Mouse (Mus musculus) embryonic facial prominence, embryonic 13.5 days (tissue): ENCODE results near the gene Gm5269. TPM values are rescaled to one million over a fixed set of nuclear protein-coding genes. Genes with fewer than 3 reads are reported as not detected.
A peak's percentile ranks its signal among the peaks of the same experiment; 100 is the strongest.

Experiments
- ATAC-seq: fragments of 200-750 bp; cut with Nextera tagmentation; 2 replicates; pipeline ENCODE4 v1.8.0; 2017; ENCODE audit warnings: low read depth; ENCODE audit not compliant: insufficient number of reproducible peaks, insufficient read depth, low FRiP score, low TSS enrichment
- H3K27ac ChIP-seq: fragments of 300-500 bp; sonication (generic); 2 replicates; pipeline ENCODE4 v1.5.1; 2015; ENCODE audit warnings: moderate library complexity, mild to moderate bottlenecking, inconsistent platforms
- H3K27me3 ChIP-seq: fragments of 300-500 bp; sonication (generic); 2 replicates; pipeline ENCODE4 v1.6.1; 2015; ENCODE audit warnings: mild to moderate bottlenecking, inconsistent platforms
- H3K36me3 ChIP-seq: fragments of 300-500 bp; sonication (generic); 2 replicates; pipeline ENCODE4 v1.6.1; 2015; ENCODE audit warnings: mild to moderate bottlenecking, inconsistent platforms
- H3K4me1 ChIP-seq: fragments of 300-500 bp; sonication (generic); 2 replicates; pipeline ENCODE4 v1.6.1; 2015; ENCODE audit warnings: inconsistent platforms
- H3K4me2 ChIP-seq: fragments of 300-500 bp; sonication (generic); 2 replicates; pipeline ENCODE4 v1.6.1; 2015; ENCODE audit warnings: moderate library complexity, mild to moderate bottlenecking, inconsistent platforms
- H3K4me3 ChIP-seq: fragments of 300-500 bp; sonication (generic); 2 replicates; pipeline ENCODE4 v1.5.1; 2015; ENCODE audit warnings: mild to moderate bottlenecking, inconsistent platforms
- H3K9ac ChIP-seq: fragments of 300-500 bp; sonication (generic); 2 replicates; pipeline ENCODE4 v1.6.1; 2015; ENCODE audit warnings: mild to moderate bottlenecking, inconsistent platforms
- H3K9me3 ChIP-seq: fragments of 300-500 bp; sonication (generic); 2 replicates; pipeline ENCODE4 v1.6.1; 2016; ENCODE audit warnings: inconsistent platforms
- WGBS: fragments of 180-500 bp; shearing (Covaris S2); methylation state at CpG from one replicate; pipeline ENCODE4 v1.1.7; 2015; ENCODE audit warnings: mixed read lengths; 5-methylcytosine and 5-hydroxymethylcytosine counted together
- polyA plus RNA-seq: library from polyadenylated mRNA; unstranded; fragments of >200 nt; fragmentation: Nextera tagmentation; extraction: Ambion mirVana; gene quantifications from 2 replicates; pipeline ENCODE4 v1.2.1, GENCODE M21; 2015

Gm5269 gene
- polyA plus RNA-seq, 1 experiment from 2014 or later = not detected

DNA sequence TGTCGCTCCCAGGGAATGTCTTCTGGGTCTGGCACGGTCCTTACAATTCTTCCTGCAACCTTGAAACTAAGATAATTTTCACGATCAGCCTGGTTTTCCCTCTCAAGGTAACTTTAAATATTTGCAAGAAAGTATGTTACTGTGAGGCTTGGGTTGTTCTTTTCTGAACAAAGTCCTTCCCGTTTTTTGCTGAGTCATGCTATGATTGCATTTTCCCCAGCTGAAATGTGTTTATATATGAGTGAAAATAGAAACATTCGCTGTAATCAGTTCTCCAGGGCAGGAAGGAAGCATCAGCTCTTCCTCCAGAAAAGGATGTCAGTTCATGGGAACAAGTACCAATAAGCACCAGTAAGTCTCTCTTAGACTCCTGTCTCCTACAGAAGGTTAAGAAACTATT is 29.7 kb downstream of the Gm5269 start:
- Histone ChIP-seq H3K9me3 (no peaks in the 10 kb centered on the region), H3K27me3 (no peaks in the 10 kb centered on the region), H3K4me3 (no peak overlapping the region), H3K4me1 (peaks cover 25% of the 10 kb centered on the region), H3K27ac (no peak overlapping the region), H3K9ac (no peak overlapping the region), H3K4me2 (peak overlapping the region; percentile 24), H3K36me3 (no peaks in the 10 kb centered on the region)
- no peak for ATAC-seq
- 18% methylated on average over 5 of the region's 5 CpGs for WGBS

DNA sequence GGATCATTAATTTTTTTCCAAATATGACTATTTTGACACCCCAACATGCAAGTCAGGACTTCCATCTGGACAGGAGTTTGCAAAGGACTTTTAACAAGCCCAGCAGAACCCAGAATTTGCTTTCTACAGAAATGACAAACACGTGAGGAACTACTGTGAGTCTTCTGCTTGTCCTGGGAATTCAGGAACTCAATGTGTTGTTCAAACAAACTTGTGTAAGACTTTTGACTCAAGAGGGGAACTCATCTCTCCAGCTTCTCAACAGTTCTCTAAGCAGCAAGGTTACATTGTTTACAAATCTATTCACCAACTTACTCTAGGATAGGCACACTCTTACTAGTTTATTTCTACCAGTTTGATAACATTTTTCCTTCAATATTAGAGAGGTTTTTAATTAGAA is 32.0 kb downstream of the Gm5269 start:
- ATAC-seq = no peak

DNA sequence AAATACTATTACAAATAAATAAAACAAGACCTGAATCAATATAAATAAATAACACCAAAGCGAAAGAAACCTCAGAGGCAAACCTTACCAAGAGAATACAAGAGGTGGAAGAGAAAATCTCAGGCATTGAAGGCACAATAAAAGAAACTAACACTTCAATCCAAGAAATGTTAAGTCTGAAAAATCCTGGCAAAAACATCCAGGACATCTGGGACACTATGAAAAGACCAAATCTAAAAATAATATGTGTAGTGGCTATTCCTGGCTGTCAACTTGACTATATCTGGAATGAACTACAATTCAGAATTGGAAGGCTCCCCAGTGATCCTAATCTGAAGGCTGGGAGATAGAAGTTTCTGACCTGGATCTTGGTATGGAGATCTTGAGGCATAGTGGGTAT is 44.6 kb downstream of the Gm5269 start:
- H3K27ac ChIP-seq = no peak overlapping the region
- no peak for ATAC-seq
- peaks cover 3% of the 10 kb centered on the region; the same call in 1 of the 2 replicates for H3K9me3 ChIP-seq
- H3K9ac ChIP-seq = no peak overlapping the region
- no peak overlapping the region for H3K4me2 ChIP-seq
- 96% methylated on average over 1 of the region's 1 CpGs for whole genome bisulfite sequencing
- no peaks in the 10 kb centered on the region for H3K27me3 ChIP-seq
- no peaks in the 10 kb centered on the region for H3K36me3 ChIP-seq
- H3K4me3 ChIP-seq = no peak overlapping the region
- H3K4me1 ChIP-seq = no peaks in the 10 kb centered on the region

More for the DNA sequence above, 32.0 kb downstream of the Gm5269 start:
- H3K27me3 ChIP-seq = no peaks in the 10 kb centered on the region
- 72% methylated on average over 1 of the region's 1 CpGs for WGBS
- no peak overlapping the region for H3K27ac ChIP-seq
- no peaks in the 10 kb centered on the region for H3K36me3 ChIP-seq
- H3K4me2 ChIP-seq = no peak overlapping the region
- H3K4me3 ChIP-seq = no peak overlapping the region
- H3K4me1 ChIP-seq = peaks cover 16% of the 10 kb centered on the region
- H3K9ac ChIP-seq = no peak overlapping the region
- H3K9me3 ChIP-seq = no peaks in the 10 kb centered on the region

Other genes with a start within 250 kb of the Gm5269 start
- 73.6 and 84.8 TPM in 2 replicates for gene Wdr75, start 95.1 kb downstream of the Gm5269 start, polyA plus RNA-seq
- 14.3 and 18.8 TPM in 2 replicates for gene Slc40a1, start 36.2 kb upstream of the Gm5269 start, polyA plus RNA-seq
- gene Dnah7b, start 176.0 kb upstream of the Gm5269 start, polyA plus RNA-seq = 1.9 TPM in 2 replicates